ENCODE assay signal across 8 mouse cellular contexts in the genomic region with DNA sequence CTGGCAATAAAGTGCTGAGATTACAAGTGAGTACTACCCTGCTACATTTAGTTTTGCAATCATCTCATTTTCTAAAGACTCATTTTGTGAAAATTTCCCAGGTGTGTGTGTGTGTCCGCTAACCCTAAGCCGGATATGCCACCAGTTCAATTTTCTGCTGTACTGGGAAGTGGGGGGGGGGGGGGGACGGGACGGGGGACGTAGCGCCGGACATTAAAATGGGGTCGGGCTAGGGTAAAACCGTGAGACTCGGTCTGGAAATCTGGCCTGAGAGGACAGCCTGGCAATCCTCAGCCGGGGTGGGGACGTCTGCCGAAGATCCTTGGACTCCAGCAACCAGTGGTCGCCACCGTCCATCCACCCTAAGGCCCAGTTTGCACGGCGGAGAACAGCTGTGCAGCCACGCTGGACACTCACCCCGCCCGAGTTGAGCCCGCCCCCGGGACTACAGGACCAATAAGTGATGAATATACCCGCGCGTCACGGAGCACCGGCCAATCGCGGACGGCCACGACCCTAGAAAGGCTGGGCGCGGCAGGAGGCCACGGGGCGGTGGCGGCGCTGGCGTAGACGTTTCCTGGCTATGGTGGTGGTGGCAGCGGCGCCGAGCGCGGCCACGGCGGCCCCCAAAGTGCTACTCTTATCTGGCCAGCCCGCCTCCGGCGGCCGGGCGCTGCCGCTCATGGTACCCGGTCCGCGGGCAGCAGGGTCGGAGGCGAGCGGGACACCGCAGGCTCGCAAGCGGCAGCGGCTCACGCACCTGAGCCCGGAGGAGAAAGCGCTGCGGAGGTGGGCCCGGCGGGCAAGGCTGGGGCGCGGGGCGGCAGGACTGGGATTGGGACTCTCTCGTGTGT. TPM values are rescaled to one million over a fixed set of nuclear protein-coding genes. Genes with fewer than 3 reads are reported as not detected.
DNase-seq lines count a peak whose midpoint lies in the region; ATAC-seq lines count a peak whose summit lies in the region.

Xbp1 (plus strand) TSS at position 248 of the 854 bp plus-strand sequence.

- H3K36me3 ChIP-seq in hindbrain, embryonic 13.5 days, result peaks cover 30% of the 10 kb centered on the region

- H3K27ac ChIP-seq in hindbrain, embryonic 13.5 days, result peak within 1 kb of the TSS; percentile 95

- H3K9me3 ChIP-seq in hindbrain, embryonic 13.5 days, result no peaks in the 10 kb centered on the region

- H3K4me2 ChIP-seq in hindbrain, embryonic 13.5 days, result peak within 1 kb of the TSS; percentile 71

- DNase-seq in NIH3T3 (ENCODE audit: low read depth), result peak; percentile 98
- peak; percentile 99 for DNase-seq in cerebellum, postnatal 10 days
- DNase-seq in frontal cortex, postnatal 14 days (ENCODE audit: low spot score in 2 of 2), result peak; percentile 94 to 97
- DNase-seq in layer of hippocampus, postnatal 36 days, result peak; percentile 97 to 98
- peak; percentile 99 for DNase-seq in lung, postnatal 36 days
- peak; percentile 97 for DNase-seq in retina, postnatal 1 day
- peak; percentile 98 for DNase-seq in urinary bladder, adult 18-20 months (ENCODE audit: low spot score in 2 of 2)

- H3K4me3 ChIP-seq in hindbrain, embryonic 13.5 days, result peak within 1 kb of the TSS; percentile 95

- peak within 1 kb of the TSS; percentile 96 for H3K9ac ChIP-seq in hindbrain, embryonic 13.5 days

- H3K27me3 ChIP-seq in hindbrain, embryonic 13.5 days, result no peaks in the 10 kb centered on the region

- under 1% methylated on average over 70 of the region's 72 CpGs for WGBS in hindbrain, embryonic 13.5 days

- H3K4me1 ChIP-seq in hindbrain, embryonic 13.5 days (replicated peaks), result peaks cover 29% of the 10 kb centered on the region

- peak; percentile 98 for ATAC-seq in hindbrain, embryonic 13.5 days (ENCODE audit: low FRiP score)

RNA-seq across cellular contexts. Expression of gene Xbp1, which starts in this region (rescaled TPM):
- 109 and 122 TPM in 2 replicates for polyA plus RNA-seq in hindbrain, embryonic 13.5 days (2015; fragmentation: Nextera tagmentation; extraction: Ambion mirVana)
- total RNA-seq in layer of hippocampus, postnatal 36 days (2021), result 100 to 1,000 TPM; 109 to 139 TPM

Comparison
In these comparisons a context has a peak if more than half of its experiments do, and no peak if none do; other contexts are left out.
1. Peak in every context shown above with its lines: DNase-seq, ATAC-seq, H3K4me3 ChIP-seq and H3K27ac ChIP-seq.